Mouse (Mus musculus) embryo, embryonic 9.5 days (tissue): Measurements from ENCODE around the gene Ranbp3l.
"Not testable (repeated sequence)": the region's sequence is repeated elsewhere in the genome, so short reads cannot be mapped to it uniquely, and the experiment has no call there.

Experiments
- DNase-seq: peaks from one replicate; pipeline ENCODE4 v3.0.0-alpha.2; 2017; ENCODE audit errors: extremely low spot score

Gene Ranbp3l

DNA sequence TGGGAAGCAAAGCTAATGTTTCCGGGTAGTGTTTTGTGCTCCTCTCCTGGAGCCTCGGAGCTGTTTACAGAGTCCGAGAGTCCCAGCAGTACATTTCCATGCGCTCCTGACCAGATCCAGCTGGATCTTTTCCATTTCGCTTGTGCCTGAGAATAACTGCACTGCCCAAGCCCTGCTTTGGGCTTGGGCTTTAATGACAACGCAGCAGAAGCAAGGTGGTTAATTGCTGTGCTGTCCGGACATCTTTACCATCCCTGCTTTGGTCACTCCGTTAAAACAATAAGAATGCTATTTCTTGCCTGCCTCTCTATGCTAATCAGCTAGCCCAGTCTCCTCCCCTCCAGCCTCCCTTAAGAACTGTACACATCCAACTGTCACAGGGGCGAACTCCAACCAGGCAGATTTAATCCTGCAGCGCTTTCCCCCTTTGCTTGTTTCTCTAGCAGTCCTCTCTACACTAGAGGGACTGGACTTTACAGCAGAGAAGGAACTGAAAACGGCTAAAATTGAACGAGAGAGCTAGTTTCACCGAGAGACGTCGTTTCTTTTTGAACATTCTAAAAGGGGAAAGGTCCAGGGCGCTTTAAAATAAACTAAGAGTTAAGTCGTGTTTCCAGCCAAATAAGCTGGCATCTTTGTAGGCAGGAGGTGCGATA lies at the start of gene Ranbp3l:
Ranbp3l (plus strand) TSS at position 377 of the 656 bp plus-strand sequence.
- no peak for DNase-seq

DNA sequence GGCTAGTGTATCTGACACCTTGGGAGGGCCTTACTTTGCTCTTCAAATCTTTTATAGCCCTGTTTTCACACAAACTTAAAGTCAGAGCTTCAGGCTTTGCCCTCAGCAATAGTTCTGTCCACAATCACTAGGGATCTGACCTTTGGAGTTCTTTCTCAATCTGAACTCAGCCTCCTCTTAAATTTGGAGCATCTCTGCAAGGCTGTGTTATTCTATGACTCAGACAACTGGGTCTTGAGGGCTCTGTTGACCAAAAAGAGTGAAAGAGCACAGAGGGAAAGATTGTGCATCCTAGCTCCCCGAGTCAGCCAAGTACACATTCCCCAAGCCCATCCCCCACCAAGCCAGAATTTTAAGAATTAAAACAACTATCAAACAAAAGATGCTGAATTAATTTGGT lies 37.7 kb upstream of the Ranbp3l start:
- no peak for DNase-seq

DNA sequence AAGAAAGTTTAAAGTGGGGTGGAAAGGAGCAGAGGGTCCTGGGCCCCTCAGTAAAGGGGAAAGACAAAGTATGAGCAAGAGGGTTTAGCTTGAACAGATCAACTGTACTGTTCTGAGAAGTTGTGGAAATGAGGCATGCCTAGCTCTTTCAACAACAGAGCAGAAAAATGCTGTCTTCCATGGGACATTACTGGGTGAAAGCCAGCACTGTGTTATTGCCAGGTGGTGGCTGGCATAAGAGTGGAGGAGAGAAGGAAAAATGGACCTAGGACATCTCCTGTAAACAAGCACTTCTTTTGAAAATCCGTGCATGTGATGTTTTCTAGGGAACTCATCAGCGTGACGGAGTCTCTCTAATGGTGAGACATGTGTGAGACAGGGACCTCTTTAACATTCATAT lies 30.8 kb upstream of the Ranbp3l start:
- no peak for DNase-seq

DNA sequence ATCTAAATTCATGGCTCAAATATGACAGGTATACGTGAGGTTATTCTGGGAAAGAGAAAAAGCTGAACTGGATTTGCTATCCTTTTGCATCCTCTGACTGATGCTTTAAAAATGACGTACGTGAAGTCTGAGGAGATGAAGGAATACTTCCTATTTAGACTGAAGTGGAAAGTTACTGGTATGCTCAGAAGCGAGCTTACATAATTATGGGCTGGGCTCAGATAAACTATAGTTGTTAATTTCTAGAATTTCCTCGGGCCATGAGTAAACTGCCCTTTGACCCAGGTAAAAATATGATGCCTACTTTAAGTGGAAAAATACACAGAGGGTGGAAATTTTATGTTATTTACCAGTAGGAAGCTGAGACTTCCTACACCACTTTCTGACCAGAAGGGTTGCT lies 26.9 kb upstream of the Ranbp3l start:
- no peak for DNase-seq

DNA sequence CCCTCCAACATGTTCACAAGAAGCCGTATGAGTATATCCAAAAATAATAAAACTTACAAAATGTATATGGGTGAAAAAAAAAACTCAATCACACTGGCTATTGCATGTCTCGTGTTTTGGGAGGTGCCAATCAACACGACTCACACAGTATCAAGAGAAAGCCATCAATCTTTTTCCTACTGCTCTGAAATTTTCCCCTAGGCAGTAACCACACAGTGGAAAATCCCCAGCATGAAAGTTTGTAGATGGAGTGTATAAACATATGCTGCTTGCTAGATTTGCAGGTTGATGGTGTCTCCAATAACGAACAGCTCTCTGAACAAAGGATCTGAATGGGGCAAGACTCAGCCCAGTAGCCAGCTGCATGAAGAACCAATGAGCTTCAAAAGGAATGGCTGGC lies 16.9 kb upstream of the Ranbp3l start:
- no peak for DNase-seq

DNA sequence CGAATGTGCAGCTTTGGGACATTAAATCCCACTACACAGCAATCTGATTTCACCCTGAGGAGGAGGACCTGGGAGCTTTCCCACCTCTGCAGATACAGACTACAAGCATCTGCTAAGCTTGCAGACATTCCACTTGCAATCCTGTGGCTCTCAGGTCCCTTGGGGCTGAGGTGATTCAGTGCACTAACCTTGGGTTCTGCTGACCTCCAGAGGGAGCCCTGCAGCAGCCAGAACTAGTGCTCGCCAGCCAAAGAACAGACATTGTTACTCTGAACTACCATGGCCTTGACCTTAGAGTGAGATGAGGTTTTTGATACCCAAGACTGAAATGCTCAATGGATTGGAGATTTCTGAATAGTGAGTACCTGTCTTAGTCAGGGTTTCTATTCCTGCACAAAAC lies 4.4 kb upstream of the Ranbp3l start:
- DNase-seq, result no peak

DNA sequence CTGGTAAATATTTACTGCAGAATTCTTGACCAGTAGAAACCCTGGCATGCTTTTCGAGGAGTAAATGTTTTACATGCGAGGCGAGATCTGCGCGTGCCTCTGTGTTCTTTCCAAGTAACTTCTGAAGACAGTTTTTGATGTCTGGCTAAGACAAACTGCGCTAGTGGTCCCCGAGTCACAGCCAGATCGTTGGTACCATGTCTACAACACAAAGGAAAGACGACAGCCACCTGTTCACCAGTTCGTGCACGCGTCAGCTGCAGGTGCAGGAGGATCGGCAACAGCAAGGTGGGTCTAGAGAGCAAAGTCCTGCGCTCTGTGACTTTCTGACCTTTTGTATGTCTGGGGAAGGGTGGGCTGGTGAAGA lies 463 bp downstream of the Ranbp3l start:
- no peak for DNase-seq

DNA sequence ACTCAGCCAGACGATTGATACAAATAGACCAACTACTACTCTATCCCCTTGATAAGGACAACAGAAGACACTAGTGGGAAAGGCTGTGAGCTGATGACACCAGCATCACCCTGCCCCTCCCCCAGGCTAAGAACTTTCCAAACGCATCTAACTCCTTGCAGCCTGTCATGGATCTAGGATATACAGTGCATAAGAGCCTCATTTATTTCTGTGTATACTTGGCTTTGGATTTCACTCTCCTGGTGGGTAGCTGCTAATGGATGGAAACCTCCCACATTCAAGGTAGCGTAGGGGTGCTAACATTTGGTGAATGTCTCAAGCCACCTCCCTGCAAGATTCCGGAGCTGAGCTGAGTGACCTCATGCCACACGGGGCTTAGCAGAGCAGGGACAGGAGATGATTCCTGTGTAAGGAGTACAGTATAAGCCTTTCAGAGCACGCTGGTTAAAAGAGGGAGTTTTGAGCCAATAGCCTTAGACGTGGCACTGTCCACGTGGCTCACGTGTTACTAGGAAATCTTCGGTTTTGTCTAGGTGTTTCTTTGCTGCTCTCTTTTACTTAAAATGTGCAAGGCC lies 1.4 kb downstream of the Ranbp3l start:
- DNase-seq, result no peak

DNA sequence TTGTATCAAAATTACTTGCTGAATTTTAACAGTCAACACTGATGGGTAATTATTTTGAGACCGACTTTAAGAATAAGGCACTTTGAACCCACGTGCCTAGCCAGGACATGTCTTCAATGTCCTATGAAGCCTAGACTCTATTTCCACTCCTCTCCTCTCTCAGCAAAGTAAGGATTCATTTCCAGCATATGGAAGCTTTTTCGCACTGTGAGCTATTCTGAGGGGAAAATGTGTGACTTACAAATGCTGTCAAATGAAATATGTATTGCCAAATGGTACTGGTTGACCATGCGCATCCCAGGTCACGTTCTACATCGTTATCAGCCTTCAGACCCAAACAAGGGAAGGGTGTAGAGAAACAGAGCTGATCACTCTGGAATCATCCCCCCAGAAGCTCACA lies 23.5 kb downstream of the Ranbp3l start:
- DNase-seq, result no peak

DNA sequence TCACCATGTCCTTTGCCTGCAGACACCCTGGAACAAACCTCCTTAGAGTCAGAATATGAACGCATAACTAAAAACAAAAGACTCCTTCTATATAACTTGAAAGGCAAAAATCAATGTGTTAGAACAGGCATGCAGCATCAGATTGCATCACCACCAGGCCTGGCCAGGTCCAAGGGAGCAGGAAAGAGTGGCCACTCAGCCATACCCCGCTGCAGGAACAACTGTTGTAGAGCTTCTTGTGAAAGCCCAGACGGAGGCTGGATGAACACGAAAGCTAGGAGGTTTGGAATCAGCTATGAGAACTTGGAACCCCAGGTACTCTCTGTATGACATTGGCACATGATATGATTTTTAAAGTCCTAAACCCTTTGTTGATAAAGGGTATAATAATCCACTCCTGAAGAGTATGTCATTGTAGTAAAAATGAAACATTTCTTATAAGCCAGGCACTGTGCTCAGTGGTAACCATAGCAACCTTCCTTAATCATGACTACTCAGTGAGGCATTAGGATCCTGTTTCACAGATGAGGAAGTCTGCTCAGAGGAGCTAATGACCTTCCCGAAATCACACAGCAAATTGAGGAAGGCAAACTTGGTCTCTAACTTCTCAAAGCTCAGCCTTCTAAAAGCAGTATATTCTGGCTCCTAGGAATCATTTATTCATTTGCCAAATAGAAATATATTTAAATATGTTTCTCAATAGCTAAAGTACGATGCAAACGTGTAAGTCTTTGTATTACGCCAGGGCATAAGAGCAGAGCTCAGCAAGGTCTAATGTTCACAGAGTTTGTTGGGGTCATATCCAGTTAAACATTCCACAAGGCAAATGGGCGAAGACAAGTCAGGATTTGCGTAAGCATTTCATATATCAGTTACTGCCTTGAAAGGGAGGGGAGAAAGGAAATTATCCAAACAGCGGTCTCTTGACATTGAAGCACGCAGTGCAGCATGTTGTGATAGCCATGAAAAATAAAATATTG lies 24.4 kb downstream of the Ranbp3l start:
- no peak for DNase-seq

DNA sequence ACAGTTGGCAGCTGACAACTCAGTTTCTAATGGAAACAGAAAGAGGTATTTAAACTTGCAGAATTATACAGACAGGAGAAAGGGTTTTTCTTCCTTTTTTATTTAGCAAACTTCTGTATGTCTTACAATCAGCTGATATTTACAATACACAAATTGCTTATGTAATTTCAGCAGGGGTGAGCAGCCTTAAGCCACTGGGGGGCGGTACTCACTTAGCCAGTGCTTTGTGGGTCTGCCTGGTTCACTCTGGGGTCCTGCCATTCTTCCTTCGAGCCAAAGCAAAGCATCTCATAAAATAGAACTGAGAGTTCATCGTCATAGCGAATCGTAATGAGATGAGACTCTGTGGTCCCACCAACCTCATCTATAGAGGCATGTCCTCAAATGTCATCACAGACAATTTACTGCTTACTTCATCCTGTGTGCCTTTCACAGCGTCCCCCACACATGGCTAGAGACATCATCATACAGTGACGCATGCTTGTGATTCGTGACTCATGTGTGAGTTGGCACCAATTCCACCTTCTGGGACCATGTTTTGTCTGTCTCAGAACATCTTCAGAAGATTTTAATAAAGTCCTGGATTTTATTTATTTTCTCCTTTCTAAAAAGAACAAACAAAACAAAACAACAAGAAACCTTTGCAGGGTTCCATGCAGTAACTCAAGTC lies 27.0 kb downstream of the Ranbp3l start:
- DNase-seq, result no peak

DNA sequence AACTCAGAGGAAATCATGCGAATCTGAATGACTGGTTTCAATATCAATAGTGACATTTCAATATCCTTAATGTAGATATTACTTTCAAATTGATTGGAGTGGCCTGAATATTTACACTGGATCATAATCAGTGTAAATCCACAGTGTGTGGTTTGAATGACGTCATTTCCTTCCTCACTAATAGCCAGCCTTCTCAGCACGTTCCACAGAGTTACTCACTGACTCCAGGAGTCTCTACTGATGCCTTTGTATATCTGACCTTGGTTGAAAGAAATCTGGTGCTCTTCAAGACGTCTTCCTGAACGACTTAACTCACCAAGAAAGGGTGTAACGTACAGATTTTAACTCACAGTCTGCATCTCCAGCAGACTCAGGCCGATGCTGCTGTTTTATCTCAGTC lies 27.7 kb downstream of the Ranbp3l start:
- DNase-seq, result no peak

DNA sequence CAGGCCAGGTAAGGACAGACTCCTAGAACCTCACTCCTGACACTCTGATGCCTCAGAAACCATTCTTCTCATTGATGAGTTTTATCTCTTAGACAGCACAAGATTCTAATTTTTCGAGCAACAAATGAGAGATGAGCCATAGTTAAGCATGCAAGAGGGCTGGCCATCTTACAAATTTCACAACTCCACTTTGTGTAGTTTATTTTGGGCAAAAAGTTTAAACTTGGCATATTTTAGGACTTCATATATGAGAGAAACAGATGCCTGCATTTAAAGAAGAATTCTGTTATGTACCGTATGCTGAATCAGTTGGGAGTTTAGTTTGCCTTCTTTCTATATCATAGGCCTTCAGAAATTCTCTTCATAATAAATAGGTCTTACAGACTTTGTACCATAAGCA lies 35.0 kb downstream of the Ranbp3l start:
- no peak for DNase-seq

DNA sequence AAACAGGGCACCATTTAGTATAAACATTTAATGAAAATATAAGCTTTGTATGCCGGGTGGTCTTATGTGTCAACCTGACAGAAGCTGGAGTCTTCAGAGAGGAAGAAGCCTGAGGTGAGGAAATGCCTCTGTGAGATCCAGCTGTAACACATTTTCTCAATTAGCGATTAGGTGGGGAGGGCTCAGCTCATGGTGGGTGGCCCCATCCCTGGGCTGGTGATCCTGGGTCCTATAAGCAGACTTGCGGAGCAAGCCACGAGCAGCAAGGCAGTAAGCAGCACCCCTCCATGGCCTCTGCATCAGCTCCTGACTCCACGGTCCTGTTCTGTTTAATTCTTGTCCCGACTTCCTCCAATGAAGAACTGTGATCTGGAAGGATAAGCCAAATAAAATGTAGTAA lies 41.4 kb downstream of the Ranbp3l start:
- DNase-seq, result peak; percentile 19

DNA sequence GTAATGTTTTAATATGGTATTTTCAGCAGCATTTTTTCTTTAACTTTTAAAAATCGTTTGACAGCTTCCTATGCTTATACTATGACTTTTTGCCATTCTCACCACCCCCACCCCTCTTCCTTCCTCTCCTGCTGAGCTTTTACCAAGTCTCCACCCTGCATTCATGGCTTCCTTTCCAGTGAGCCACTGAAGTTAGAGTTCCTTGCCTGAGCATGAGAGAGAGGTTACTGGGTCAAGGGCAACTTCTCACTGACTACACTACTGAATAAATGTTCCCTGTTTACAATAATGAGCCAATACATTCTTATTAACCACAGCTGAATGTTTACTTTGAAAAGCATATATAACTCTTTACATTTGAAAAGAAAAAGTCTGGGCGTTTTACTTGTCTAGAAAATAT lies 46.8 kb downstream of the Ranbp3l start:
- DNase-seq, result no peak

DNA sequence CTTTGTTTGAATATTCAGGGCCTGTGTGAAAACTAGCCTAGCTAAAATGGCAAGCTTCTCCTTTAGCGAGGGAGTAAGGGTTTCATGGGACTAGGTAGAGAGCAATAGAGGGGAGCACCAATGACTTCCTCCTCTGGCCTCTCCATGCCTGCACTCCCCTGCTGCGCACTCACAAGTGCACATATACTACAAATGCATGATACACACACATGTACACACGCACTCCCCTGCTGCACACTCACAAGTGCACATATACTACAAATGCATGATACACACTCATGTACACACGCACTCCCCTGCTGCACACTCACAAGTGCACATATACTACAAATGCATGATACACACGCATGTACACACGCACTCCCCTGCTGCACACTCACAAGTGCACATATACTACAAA lies 47.7 kb downstream of the Ranbp3l start:
- not testable (repeated sequence) for DNase-seq

DNA sequence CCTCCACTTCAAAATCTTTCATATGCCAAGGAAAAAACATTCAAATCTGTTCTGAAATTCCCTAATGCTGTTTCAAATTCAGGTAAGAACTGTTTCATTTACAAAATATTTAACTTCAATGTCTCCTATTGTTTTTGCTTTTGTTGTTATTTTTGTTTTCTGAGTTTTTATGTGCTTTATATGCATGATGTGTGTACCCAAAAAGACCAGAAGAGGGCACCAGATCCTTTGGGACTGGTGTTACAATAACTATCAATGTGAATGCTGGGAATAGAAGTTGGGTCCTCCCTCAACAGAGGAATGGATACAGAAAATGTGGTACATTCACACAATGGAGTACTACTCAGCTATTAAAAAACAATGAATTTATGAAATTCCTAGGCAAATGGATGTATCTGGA lies 88.0 kb downstream of the Ranbp3l start:
- no peak for DNase-seq

DNA sequence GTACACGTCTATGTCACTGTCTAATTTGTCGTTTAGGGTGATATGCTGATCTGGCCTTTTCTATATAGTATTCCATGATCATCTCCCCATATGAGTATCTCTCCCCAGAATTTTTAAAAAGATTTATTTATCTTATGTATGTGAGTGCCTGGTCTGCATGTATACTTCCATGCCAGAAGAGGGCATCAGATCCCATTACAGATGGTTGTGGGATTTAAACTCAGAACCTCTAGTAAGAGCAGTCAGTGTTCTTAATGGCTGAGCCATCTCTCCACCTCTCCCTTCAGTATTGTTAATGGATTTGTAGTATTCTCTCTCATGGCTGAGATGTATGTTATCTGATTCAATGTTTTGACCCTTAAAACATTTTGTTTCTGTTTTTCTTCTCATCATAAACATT lies 92.1 kb downstream of the Ranbp3l start:
- DNase-seq, result no peak

DNA sequence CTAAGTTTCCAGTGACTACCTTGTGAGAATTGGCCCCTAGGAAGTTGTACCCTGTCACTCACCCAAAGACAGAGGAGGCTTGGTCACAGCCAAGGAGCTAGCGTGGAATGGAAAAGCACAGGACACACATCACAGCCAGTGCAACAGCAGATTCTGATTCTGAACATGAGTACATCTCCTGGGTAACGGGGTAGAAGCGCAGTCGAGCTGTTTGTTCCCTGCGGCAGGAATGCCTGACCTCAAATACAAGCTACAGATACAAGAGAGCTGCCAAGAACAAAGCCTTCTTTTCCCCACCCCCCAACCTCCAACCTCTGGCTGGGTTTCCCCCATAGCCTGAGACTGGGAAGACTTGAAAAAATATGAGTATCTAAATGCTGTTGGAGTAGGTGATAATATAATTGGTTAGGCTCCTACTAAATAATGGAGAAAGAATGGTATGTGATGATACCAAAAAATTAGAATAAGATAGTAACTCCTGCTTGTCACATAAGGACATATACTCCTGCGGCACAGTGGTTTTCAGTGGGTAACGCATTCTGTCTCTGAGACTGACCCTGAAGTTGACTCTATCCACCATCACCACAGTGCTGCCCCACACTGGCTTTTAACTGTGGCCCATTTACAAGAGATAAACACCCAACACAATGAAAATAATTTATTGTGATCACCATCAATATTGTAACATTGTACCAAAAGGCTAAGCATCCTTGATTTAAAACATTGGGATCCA lies 93.6 kb downstream of the Ranbp3l start:
- no peak for DNase-seq

DNA sequence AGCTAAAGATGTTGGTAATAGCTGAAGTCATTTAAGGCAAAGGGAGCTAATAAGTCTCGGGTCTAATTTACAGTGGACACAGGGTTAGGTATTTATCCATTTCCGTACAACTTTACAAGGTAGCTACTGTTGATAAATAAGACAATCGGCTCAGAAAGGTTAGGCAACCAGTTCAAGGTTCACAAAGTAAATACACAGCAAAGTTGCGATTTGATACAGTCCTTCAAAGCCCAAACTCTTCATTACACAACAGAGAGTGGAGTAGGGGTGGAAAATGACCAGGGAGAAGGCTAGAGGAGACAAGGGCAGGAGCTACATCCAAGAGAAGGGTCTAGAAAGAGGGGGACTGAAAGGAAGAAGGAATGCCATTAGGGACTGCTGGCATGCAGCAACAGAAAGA lies 101.1 kb downstream of the Ranbp3l start:
- no peak for DNase-seq

DNA sequence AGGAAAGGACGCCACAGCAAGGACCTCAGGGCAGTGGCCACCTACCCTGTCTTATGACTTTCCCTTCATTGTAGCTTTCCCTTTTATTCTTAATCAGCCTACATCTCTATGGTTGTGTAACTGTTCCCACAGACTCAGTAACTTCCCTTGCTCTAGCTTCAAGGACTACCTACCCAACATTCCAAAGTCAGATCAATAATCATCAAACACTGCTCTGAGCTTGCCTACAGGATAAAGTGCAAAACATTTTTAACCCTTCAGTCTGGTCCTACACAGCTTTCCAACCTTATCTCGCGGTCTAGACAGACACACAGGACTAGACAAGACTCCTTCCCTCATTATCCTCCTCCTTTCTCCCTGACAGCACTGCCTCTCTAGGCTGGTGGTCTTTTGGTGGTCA lies 102.6 kb downstream of the Ranbp3l start:
- DNase-seq, result no peak
